8 mouse cellular contexts compared by ENCODE assay signal in genomic region chr11:108917422-108918324, GRCm38 (mm10). TPM values are rescaled to one million over a fixed set of nuclear protein-coding genes. Genes with fewer than 3 reads are reported as not detected.
DNase-seq lines count a peak whose midpoint lies in the region; ATAC-seq and TF ChIP-seq lines count a peak whose summit lies in the region.

No protein-coding gene starts in this region.

- H3K9ac ChIP-seq in heart, postnatal 0 days (replicated peaks; ENCODE audit: low read depth, low read length), result no peak overlapping the region

- H3K4me2 ChIP-seq in heart, postnatal 0 days (ENCODE audit: low read depth, low read length), result no peak overlapping the region

- no peak for TF ChIP-seq EP300 in heart, postnatal 0 days (IDR thresholded peaks at IDR 0.05; ENCODE audit: low read depth)

- H3K4me1 ChIP-seq in heart, postnatal 0 days (ENCODE audit: control insufficient read depth, insufficient read depth), result peaks cover 14% of the 10 kb centered on the region; the same call in 1 of the 2 replicates

- no peaks in the 10 kb centered on the region for H3K9me3 ChIP-seq in heart, postnatal 0 days (replicated peaks; ENCODE audit: control insufficient read depth, low read length)

- no peak overlapping the region for H3K4me3 ChIP-seq in heart, postnatal 0 days (ENCODE audit: low read depth, low read length)

- peaks cover 6% of the 10 kb centered on the region for H3K27me3 ChIP-seq in heart, postnatal 0 days (ENCODE audit: control insufficient read depth, insufficient read depth, low read length)

- peak; percentile 94 for DNase-seq in heart, adult 11 months
- DNase-seq in heart, postnatal 25 days (ENCODE audit: low spot score), result no peak
- DNase-seq in brain, embryonic 14.5 days (ENCODE audit: low read depth), result peak; percentile 89
- peak; percentile 31 for DNase-seq in heart, postnatal 0 days (ENCODE audit: low spot score)
- DNase-seq in lung, postnatal 10 days, result peak; percentile 69
- no peak for DNase-seq in urinary bladder, postnatal 25 days (ENCODE audit: low spot score)
- DNase-seq in ovary, postnatal 10 days (ENCODE audit: low spot score), result no peak
- DNase-seq in left cerebral cortex, adult 8-10 months (ENCODE audit: low spot score in 2 of 2), result no peak

- 14% methylated on average over 12 of the region's 12 CpGs for WGBS in heart, postnatal 0 days

- intact Hi-C loops in heart, postnatal 25 days (cut with DNase I), result no loop called here

- no peak for TF ChIP-seq POLR2A in brain, embryonic 14.5 days (IDR thresholded peaks at IDR 0.05; ENCODE audit: borderline replicate concordance, extremely low read depth, insufficient read depth, insufficient read length, poor library complexity, severe bottlenecking)

- no peak for ATAC-seq in heart, postnatal 0 days (ENCODE audit: insufficient read depth, low read depth)

- no peak overlapping the region for H3K27ac ChIP-seq in heart, postnatal 0 days (ENCODE audit: low read depth)

- no peaks in the 10 kb centered on the region for H3K36me3 ChIP-seq in heart, postnatal 0 days (replicated peaks; ENCODE audit: control insufficient read depth, insufficient read depth, low read length)

- no peak for TF ChIP-seq CTCF in brain, embryonic 14.5 days (IDR thresholded peaks at IDR 0.05; ENCODE audit: borderline replicate concordance, extremely low read depth, insufficient read depth, insufficient read length)
- no peak for TF ChIP-seq CTCF in heart, postnatal 0 days (IDR thresholded peaks at IDR 0.05; ENCODE audit: low read depth)

RNA-seq across cellular contexts. Expression of gene Axin2, which starts 2.5 kb away (rescaled TPM):
- 1 to 10 TPM; 5.2 to 6.0 TPM for total RNA-seq in heart, postnatal 25 days (2021)
- 32.4 and 42.2 TPM in 2 replicates for polyA plus RNA-seq in brain, embryonic 14.5 days (2012; rRNA removed)
- 2.8 and 8.5 TPM in 2 replicates for total RNA-seq in heart, postnatal 0 days (2014; rRNA removed; ENCODE audit: low replicate concordance)
- polyA plus RNA-seq in heart, postnatal 0 days (2015; fragmentation: Nextera tagmentation; extraction: Ambion mirVana), result 0.78 and 0.90 TPM in 2 replicates
- 10 to 100 TPM; 36.3 to 40.8 (median 38.0) TPM for total RNA-seq in left cerebral cortex, adult 8-10 months (2022)

Comparison
In these comparisons a context has a peak if more than half of its experiments do, and no peak if none do; other contexts are left out.
1. DNase-seq: peak in heart, adult 11 months (single experiment), brain, embryonic 14.5 days (single experiment), heart, postnatal 0 days (single experiment) and lung, postnatal 10 days (single experiment); none in heart, postnatal 25 days (single experiment), urinary bladder, postnatal 25 days (single experiment), ovary, postnatal 10 days (single experiment) and left cerebral cortex, adult 8-10 months (0 of 2).